Mouse (Mus musculus): ENCODE measurements around the gene Tctn3. TPM values are rescaled to one million over a fixed set of nuclear protein-coding genes. Genes with fewer than 3 reads are reported as not detected.

Gene Tctn3
- polyA plus RNA-seq, 2 experiments: 11.4 to 17.0 TPM

- no peaks in the 10 kb centered on the region for H3K9me3 ChIP-seq (ENCODE audit: control insufficient read depth, low read length)
- H3K27me3 ChIP-seq (ENCODE audit: control insufficient read depth, insufficient read depth, low read length): no peaks in the 10 kb centered on the region
- 55% methylated on average over 6 of the region's 6 CpGs for WGBS
- H3K4me3 ChIP-seq (replicated peaks; ENCODE audit: low read length): no peak overlapping the region
- peaks cover 2% of the 10 kb centered on the region; the same call in 1 of the 2 replicates for H3K4me1 ChIP-seq (ENCODE audit: control insufficient read depth, insufficient read depth, low read length)
- TF ChIP-seq POLR2A (IDR thresholded peaks at IDR 0.05; ENCODE audit: borderline replicate concordance, extremely low read depth, insufficient read depth, insufficient read length): no peak
- H3K9ac ChIP-seq (ENCODE audit: low read depth, low read length, severe bottlenecking): no peak overlapping the region
- no peak overlapping the region for H3K4me2 ChIP-seq (replicated peaks; ENCODE audit: low read depth, low read length, severe bottlenecking)
- H3K27ac ChIP-seq (replicated peaks; ENCODE audit: low read depth, low read length): no peak overlapping the region
- ATAC-seq (ENCODE audit: low FRiP score, low read depth) (0 out of 2 replicates have a peak, but pooled peaks have one; percentile 31), DNase-seq (ENCODE audit: low spot score) (no peak)
- H3K36me3 ChIP-seq (ENCODE audit: control insufficient read depth, insufficient read depth, low read length): peaks cover 41% of the 10 kb centered on the region
Observed at GRCm38 (mm10) chr19:40549516-40550135, 62.4 kb downstream of the Tctn3 start.

GRCm38 (mm10) chr19:40548796-40549515 lies 63.1 kb downstream of the Tctn3 start:
- no peak for DNase-seq (ENCODE audit: low spot score)
- no peak overlapping the region for H3K4me3 ChIP-seq (replicated peaks; ENCODE audit: low read length)

GRCm38 (mm10) chr19:40548386-40548785 lies 63.6 kb downstream of the Tctn3 start:
- DNase-seq (ENCODE audit: low spot score) (no peak), ATAC-seq (ENCODE audit: low FRiP score, low read depth) (no peak)
- 63% methylated on average over 6 of the region's 6 CpGs for WGBS
- no peak for TF ChIP-seq POLR2A (IDR thresholded peaks at IDR 0.05; ENCODE audit: borderline replicate concordance, extremely low read depth, insufficient read depth, insufficient read length)
- Histone ChIP-seq H3K4me2 (replicated peaks; ENCODE audit: low read depth, low read length, severe bottlenecking) (no peak overlapping the region), H3K4me1 (ENCODE audit: control insufficient read depth, insufficient read depth, low read length) (peaks cover 2% of the 10 kb centered on the region; the same call in 1 of the 2 replicates), H3K36me3 (ENCODE audit: control insufficient read depth, insufficient read depth, low read length) (peaks cover 29% of the 10 kb centered on the region), H3K9ac (ENCODE audit: low read depth, low read length, severe bottlenecking) (no peak overlapping the region), H3K27me3 (ENCODE audit: control insufficient read depth, insufficient read depth, low read length) (no peaks in the 10 kb centered on the region), H3K4me3 (replicated peaks; ENCODE audit: low read length) (no peak overlapping the region), H3K9me3 (ENCODE audit: control insufficient read depth, low read length) (no peaks in the 10 kb centered on the region), H3K27ac (replicated peaks; ENCODE audit: low read depth, low read length) (no peak overlapping the region)

More at GRCm38 (mm10) chr19:40548796-40549515, 63.1 kb downstream of the Tctn3 start:
- no peak for ATAC-seq (ENCODE audit: low FRiP score, low read depth)
- H3K36me3 ChIP-seq (ENCODE audit: control insufficient read depth, insufficient read depth, low read length): peaks cover 35% of the 10 kb centered on the region
- H3K4me1 ChIP-seq (ENCODE audit: control insufficient read depth, insufficient read depth, low read length): peaks cover 2% of the 10 kb centered on the region; the same call in 1 of the 2 replicates
- H3K27me3 ChIP-seq (ENCODE audit: control insufficient read depth, insufficient read depth, low read length): no peaks in the 10 kb centered on the region
- H3K9me3 ChIP-seq (ENCODE audit: control insufficient read depth, low read length): no peaks in the 10 kb centered on the region
- H3K27ac ChIP-seq (replicated peaks; ENCODE audit: low read depth, low read length): no peak overlapping the region
- no peak overlapping the region for H3K9ac ChIP-seq (ENCODE audit: low read depth, low read length, severe bottlenecking)
- TF ChIP-seq POLR2A (IDR thresholded peaks at IDR 0.05; ENCODE audit: borderline replicate concordance, extremely low read depth, insufficient read depth, insufficient read length): no peak
- WGBS: 23% methylated on average over 5 of the region's 5 CpGs
- H3K4me2 ChIP-seq (replicated peaks; ENCODE audit: low read depth, low read length, severe bottlenecking): no peak overlapping the region

Other genes with a start within 250 kb of the Tctn3 start
- gene Sorbs1, start 98.5 kb downstream of the Tctn3 start, polyA plus RNA-seq (2012; rRNA removed): 35.3 and 40.2 TPM in 2 replicates
- gene Sorbs1, start 98.5 kb downstream of the Tctn3 start, polyA plus RNA-seq (2014; fragmentation: Nextera tagmentation; extraction: Ambion mirVana): 40.6 and 45.6 TPM in 2 replicates
- gene Aldh18a1, start 23.8 kb downstream of the Tctn3 start, polyA plus RNA-seq (2012; rRNA removed): 79.8 and 83.3 TPM in 2 replicates
- gene Aldh18a1, start 23.8 kb downstream of the Tctn3 start, polyA plus RNA-seq (2014; fragmentation: Nextera tagmentation; extraction: Ambion mirVana): 63.2 and 65.3 TPM in 2 replicates
- 7.4 and 9.5 TPM in 2 replicates for gene Entpd1, start 133 bp upstream of the Tctn3 start, polyA plus RNA-seq (2012; rRNA removed)
- gene Entpd1, start 133 bp upstream of the Tctn3 start, polyA plus RNA-seq (2014; fragmentation: Nextera tagmentation; extraction: Ambion mirVana): 9.8 and 11.0 TPM in 2 replicates
- gene Cc2d2b, start 136.5 kb upstream of the Tctn3 start, polyA plus RNA-seq (2012; rRNA removed): 0.04 and 0.05 TPM in 2 replicates
- gene Cc2d2b, start 136.5 kb upstream of the Tctn3 start, polyA plus RNA-seq (2014; fragmentation: Nextera tagmentation; extraction: Ambion mirVana): 0.22 and 0.55 TPM in 2 replicates
- 12.3 and 14.0 TPM in 2 replicates for gene Ccnj, start 219.0 kb upstream of the Tctn3 start, polyA plus RNA-seq (2012; rRNA removed)
- 9.8 and 10.2 TPM in 2 replicates for gene Ccnj, start 219.0 kb upstream of the Tctn3 start, polyA plus RNA-seq (2014; fragmentation: Nextera tagmentation; extraction: Ambion mirVana)

All from limb, embryonic 14.5 days (tissue).